Mouse (Mus musculus): Measurements from ENCODE around the gene Ptges3.

Gene Ptges3

DNA sequence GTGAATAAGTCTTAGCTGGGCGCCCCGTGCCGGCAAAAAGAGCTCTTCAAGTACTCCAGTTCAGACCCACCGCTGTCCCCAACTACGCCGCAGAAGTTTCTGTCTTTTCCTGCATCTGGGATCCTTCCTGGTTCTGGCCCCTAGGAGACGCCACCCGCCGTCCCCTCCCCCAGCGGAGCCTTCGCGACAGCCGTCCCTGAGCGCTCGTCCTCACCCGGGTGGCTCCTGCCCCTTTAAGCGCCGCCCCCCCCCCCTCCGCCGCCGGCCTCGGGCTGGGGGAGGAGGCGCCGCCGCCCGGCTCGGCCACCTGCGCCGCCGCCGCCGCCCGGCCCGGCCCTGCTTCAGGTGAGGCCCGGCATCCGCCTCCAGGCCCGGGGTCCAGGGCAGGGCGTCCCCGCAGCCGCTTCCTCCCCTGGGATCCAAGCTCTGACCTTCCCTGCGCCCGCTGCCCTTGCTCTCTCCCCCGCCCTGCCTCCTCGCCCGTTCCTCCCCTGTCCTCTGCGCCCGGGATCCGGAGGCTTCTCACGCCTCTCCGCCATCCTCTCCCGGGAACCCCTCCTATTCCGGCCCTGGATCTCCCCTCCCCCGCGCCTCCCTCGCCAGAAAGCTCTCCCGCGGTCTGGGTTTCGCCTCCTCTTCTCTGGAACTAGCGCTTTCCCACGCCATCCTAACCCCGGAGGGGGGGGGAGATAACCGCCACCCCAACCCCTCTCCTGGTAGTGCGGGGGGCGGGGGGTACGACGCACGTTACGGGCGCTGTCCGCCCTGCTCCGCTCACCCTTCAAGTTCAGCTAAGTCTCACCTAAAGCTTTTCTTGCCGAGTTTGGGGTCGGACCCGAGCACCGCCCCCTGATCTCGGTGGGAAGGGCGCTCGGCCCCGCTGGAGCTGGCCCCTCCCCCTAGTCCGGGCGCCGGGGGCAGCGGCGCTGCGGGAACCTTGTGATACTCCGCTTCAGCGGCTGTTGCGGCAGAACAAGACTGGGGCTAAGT is 34.0 kb downstream of the Ptges3 start:
- DNase-seq: peak; percentile 86 to 94

DNA sequence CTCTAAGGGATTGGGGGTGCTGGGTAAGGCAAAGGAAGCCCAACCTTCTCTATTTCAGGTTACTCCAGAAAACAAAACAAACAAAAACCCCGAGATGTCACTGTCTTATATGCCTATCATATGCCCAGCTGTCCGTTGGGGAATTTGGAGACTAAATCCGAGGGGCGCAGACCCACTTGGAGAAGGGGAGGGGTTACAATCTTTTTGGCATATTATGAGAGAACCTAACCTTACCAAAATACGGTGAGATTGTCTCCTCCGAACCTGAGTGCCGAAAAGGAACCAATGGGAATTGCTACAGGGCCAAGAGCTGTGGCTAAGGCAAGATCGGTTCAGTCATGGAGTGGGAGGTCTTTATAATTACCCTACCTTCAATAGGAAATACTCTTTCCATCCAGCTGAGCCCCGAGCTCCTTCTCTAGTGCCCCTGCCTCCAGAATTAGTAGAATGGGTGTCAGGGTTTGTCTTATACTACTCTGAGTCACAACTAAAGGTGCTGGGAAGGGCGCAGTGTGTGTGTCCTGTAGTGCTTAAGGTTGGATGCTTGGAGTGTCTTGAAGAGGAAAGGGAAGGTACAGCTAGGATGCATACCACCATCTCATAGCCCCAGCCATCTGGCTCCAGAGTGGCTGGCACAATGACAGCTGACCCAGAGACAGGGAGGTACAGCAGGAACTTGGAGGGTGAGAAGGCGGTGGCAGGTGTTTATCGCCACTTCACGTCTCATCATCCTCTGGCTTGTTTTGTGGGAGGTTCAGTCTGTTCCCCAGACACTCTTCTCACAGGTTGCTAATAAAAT is 34.9 kb downstream of the Ptges3 start:
- DNase-seq: peak in 1 of 2 experiments; percentile 56

GRCm38 (mm10) chr10:128094340-128094968 is 35.7 kb downstream of the Ptges3 start:
- peak; percentile 97 for DNase-seq

DNA sequence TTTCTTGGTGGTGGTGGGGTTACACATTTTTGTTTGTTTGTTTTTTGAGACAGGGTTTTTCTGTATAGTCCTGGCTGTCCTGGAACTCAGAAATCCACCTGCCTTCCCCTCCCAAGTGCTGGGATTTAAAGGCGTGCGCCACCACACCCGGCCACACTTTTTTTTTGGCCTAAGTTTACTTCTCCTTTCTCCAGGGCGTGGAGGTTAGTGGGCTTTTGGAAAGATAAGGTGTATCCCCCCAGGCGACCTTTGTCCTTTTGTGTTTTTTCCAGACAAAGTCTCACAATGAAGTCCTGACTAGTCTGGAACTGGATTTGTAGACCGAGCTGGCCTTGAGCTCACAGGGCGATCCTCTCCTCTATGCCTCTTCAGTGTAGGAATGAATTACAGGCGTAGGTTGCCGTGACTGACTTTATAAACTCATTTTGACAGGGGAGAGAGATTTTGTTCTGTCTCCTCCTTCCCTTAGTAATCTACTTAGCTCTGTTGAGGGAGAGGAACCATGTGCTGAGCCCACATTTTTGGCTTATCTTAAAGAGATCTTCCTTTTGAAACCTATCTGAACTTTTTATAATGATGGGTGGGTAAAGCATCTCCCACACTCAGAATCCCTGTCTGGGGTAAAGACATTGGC is 36.4 kb downstream of the Ptges3 start:
- DNase-seq: no peak

DNA sequence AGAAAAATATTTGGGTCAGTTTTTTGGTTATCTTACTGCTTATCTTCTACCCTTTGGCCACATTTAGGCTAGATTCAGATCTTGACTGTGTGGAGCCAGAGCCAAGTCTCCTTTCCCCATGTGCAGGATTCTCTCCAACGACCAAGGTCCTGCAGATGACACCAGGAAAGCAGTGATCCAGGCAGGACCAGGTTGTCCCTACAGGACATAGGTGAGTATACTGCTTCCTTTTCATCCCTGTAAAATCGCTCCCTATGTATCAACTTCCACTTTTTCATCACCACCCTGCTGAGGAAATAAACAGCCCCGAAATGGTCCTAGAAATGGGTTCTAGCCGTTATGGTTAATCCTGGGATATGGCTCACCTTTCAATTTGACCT is 37.5 kb downstream of the Ptges3 start:
- DNase-seq: no peak

DNA sequence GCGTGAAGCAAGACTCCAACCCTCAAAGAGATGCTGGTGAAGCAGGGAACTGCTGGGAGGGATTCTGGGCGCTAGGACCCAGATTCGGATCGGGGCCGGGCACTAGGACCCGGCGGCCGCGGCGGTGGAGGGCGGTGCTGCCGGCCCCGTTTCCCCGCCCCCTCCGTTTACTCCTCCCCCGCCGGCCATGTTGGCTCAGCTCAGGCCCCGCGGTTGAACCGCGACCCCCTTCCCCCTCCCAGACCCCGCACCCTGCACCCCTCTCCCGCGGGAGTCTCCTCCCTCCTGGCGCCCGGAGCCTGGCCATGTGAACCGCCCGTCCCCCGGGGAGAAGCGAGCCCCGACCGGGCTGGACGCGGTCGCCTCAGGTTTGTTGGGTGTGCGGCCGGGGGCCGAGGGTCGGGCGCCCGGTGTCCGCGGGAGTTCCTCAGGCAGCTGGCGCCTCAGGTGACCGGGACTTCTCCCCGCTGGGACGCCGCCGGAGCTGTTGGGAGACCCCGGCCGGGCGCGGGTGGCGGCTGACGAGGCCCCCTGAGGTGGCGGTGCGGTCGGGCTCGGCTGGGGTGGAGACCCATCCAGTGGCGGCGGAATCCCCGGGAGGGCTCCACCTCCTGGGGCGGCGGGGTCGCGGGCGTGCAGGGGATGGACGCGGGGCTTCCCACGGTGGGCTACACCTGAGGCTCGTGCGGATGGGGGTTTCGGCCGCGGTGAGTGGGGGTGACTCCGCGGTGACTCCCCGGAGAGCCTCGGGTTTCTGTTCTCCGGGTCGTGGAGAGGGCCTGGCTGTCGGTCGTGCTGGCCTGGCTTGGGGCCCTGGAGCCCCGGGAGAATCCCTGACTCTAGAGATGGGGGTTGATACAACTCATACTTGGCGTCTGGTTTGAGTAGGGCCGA is 38.2 kb downstream of the Ptges3 start:
- DNase-seq: peak; percentile 85 to 94

GRCm38 (mm10) chr10:128097587-128097971 is 38.8 kb downstream of the Ptges3 start:
- peak; percentile 59 to 84 for DNase-seq

DNA sequence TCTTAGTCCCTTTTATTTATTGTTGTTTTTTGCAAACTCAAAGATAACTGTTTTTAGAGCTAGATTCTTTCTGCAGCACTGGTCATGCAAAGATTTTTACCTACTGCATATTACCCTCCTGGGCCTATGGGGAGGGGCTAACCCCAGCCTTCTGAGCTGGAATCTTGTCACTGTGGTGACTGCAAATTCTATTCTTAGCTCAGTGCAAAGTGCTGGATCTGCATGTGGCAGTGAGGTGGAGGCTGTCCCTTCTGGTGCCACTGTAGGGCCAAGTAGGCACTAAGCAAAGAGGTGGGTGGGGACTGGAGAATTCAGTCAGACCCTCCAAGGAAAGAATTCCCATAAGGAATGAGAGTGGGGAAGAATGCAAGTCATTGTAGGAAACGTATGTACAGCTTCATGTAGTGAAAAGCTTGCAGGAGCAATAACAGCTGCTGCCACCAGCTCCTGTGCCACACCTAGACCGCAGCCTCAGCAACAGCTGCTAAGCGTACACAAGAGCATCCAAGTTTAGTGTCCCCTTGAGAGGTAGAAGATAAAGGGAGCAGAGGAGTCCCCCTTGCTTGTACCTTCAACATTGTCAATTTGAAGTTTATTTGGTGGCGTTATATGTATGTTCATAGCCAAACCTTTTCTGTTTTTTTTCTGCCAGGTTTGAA is 51.5 kb downstream of the Ptges3 start:
- no peak for DNase-seq

DNA sequence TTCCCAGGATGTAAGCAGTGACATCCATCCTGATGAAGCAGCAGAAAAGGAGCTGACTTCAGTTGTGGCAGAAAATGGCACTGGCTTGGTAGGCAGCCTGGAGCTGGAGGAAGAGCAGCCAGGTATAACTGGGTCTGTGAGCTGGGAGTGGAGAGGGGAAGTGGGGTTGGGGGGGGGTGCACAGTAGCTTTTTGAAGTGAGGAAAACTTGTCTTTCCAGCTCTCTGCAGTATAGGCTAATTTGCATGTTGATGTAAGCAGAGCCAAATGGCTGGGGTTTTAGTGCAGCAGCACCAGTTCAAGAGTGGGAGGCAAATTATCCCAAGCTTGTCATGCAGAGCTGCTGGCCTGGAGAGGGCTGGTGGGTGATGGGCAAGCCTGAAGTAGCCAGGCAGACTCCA is 52.5 kb downstream of the Ptges3 start:
- no peak for DNase-seq

GRCm38 (mm10) chr10:128123833-128124232 is 65.1 kb downstream of the Ptges3 start:
- DNase-seq: no peak

- DNase-seq: no peak
These were observed 66.1 kb downstream of the Ptges3 start for GRCm38 (mm10) chr10:128124831-128125230.

DNA sequence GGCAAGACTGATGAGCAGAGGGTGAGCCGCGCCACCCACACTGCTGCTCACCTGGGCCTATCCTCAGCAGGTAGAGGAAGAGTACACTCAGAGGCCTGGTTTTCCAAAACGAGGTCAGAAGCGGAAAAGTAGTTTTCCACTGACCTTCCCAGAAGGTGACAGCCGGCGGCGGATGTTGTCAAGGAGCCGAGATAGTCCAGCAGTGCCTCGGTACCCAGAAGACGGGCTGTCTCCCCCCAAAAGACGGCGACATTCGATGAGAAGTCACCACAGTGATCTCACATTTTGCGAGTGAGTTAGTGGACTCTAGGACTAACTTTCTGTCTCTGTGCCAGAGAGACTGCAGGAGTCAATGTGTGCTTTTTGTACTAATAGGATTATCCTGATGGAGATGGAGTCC is 67.2 kb downstream of the Ptges3 start:
- no peak for DNase-seq

All from kidney, postnatal 36 days (tissue).